Mouse (Mus musculus) spleen, adult 2 months (tissue): ENCODE measurements at regions not wholly inside any gene's neighbourhood (a gene's known extent, or its start where the extent isn't known, plus 50 kb on each side); places are given as distances from the start of the nearest gene placed in this dataset.

Experiments used
- DNase-seq, 2 experiments: peaks; one replicate each; pipeline versions ENCODE4 v3.0.0 to v3.0.0-alpha.2; 2012 to 2021; ENCODE audit warnings: low spot score in 2 of 2, low read depth in 1 of 2
- H3K27ac ChIP-seq: fragments of 200-500 bp; 2 replicates; pipeline ENCODE4 v1.5.1; 2012; ENCODE audit warnings: low read length, inconsistent platforms; ENCODE audit not compliant: insufficient read depth
- H3K27me3 ChIP-seq: fragments of 200-500 bp; 2 replicates; pipeline ENCODE4 v1.6.1; 2012; ENCODE audit warnings: mild to moderate bottlenecking, moderate library complexity, low read length, inconsistent platforms; ENCODE audit not compliant: control insufficient read depth, insufficient read depth
- H3K36me3 ChIP-seq: fragments of 200-500 bp; 2 replicates; pipeline ENCODE4 v1.6.1; 2012; ENCODE audit warnings: mild to moderate bottlenecking, low read length, inconsistent platforms; ENCODE audit not compliant: control insufficient read depth, insufficient read depth
- H3K4me1 ChIP-seq: fragments of 200-500 bp; 2 replicates; pipeline ENCODE4 v1.6.1; 2011; ENCODE audit warnings: inconsistent platforms; ENCODE audit not compliant: control insufficient read depth, insufficient read depth, insufficient read length
- H3K4me3 ChIP-seq: fragments of 200-500 bp; 2 replicates; pipeline ENCODE4 v1.5.1; 2011; ENCODE audit warnings: mild to moderate bottlenecking, inconsistent platforms; ENCODE audit not compliant: insufficient read depth, insufficient read length; ENCODE audit errors: extremely low read depth
- CTCF ChIP-seq: fragments of 200-500 bp; IDR thresholded peaks from 2 replicates; pipeline ENCODE4 v1.5.1; 2011; ENCODE audit warnings: mild to moderate bottlenecking, inconsistent platforms; ENCODE audit not compliant: insufficient read depth, insufficient read length, insufficient replicate concordance; ENCODE audit errors: extremely low read depth
- POLR2A ChIP-seq: fragments of 200-500 bp; IDR thresholded peaks from 2 replicates; pipeline ENCODE4 v1.6.1; 2011; ENCODE audit warnings: low read depth, low read length, inconsistent platforms
- WGBS: fragments of 180-500 bp; shearing (Covaris S2); methylation state at CpG from one replicate; pipeline ENCODE4 v1.1.7; 2018; 5-methylcytosine and 5-hydroxymethylcytosine counted together

- Histone ChIP-seq H3K27me3 (no peaks in the 10 kb centered on the region), H3K4me1 (no peaks in the 10 kb centered on the region), H3K27ac (no peak overlapping the region), H3K4me3 (no peak overlapping the region), H3K36me3 (no peaks in the 10 kb centered on the region)
- DNase-seq = no peak
- WGBS = 28% methylated on average over 6 of the region's 6 CpGs
- TF ChIP-seq POLR2A (no peak), CTCF (no peak)
These were observed 79.4 kb upstream of the Lhx1 start for GRCm38 (mm10) chr11:84604781-84605180.

GRCm38 (mm10) chr11:84599267-84599841 is 74.0 kb upstream of the Lhx1 start:
- Histone ChIP-seq H3K27me3 (no peaks in the 10 kb centered on the region), H3K27ac (no peak overlapping the region), H3K4me1 (no peaks in the 10 kb centered on the region), H3K4me3 (no peak overlapping the region), H3K36me3 (no peaks in the 10 kb centered on the region)
- no peak for TF ChIP-seq POLR2A
- no peak for TF ChIP-seq CTCF
- 68% methylated on average over 15 of the region's 15 CpGs for WGBS
- no peak for DNase-seq

- Histone ChIP-seq H3K4me1 (no peaks in the 10 kb centered on the region), H3K27me3 (no peaks in the 10 kb centered on the region), H3K36me3 (no peaks in the 10 kb centered on the region), H3K4me3 (no peak overlapping the region), H3K27ac (no peak overlapping the region; the same call in 1 of the 2 replicates)
- no peak for DNase-seq
- 63% methylated on average over 9 of the region's 9 CpGs for WGBS
- TF ChIP-seq CTCF (no peak), POLR2A (no peak)
These were observed 72.4 kb upstream of the Lhx1 start for GRCm38 (mm10) chr11:84597572-84598295.

- no peaks in the 10 kb centered on the region for H3K36me3 ChIP-seq
- H3K4me3 ChIP-seq = no peak overlapping the region
- no peaks in the 10 kb centered on the region for H3K4me1 ChIP-seq
- DNase-seq = no peak
- H3K27ac ChIP-seq = no peak overlapping the region
- TF ChIP-seq POLR2A (no peak), CTCF (no peak)
- H3K27me3 ChIP-seq = no peaks in the 10 kb centered on the region
- 27% methylated on average over 6 of the region's 6 CpGs for WGBS
These were observed 67.5 kb upstream of the Lhx1 start for GRCm38 (mm10) chr11:84592715-84593339.

GRCm38 (mm10) chr11:84587107-84587506 is 61.8 kb upstream of the Lhx1 start:
- TF ChIP-seq POLR2A = no peak
- no peak for TF ChIP-seq CTCF
- no peak overlapping the region for H3K27ac ChIP-seq
- WGBS = 55% methylated on average over 14 of the region's 14 CpGs
- no peaks in the 10 kb centered on the region for H3K4me1 ChIP-seq
- no peaks in the 10 kb centered on the region for H3K36me3 ChIP-seq
- no peak for DNase-seq
- no peaks in the 10 kb centered on the region for H3K27me3 ChIP-seq
- H3K4me3 ChIP-seq = no peak overlapping the region

GRCm38 (mm10) chr11:84585626-84586025 is 60.3 kb upstream of the Lhx1 start:
- Histone ChIP-seq H3K27me3 (no peaks in the 10 kb centered on the region), H3K27ac (no peak overlapping the region)

More at GRCm38 (mm10) chr11:84585626-84586025, 60.3 kb upstream of the Lhx1 start:
- Histone ChIP-seq H3K36me3 (no peaks in the 10 kb centered on the region), H3K4me3 (no peak overlapping the region), H3K4me1 (no peaks in the 10 kb centered on the region)
- WGBS = 71% methylated on average over 3 of the region's 3 CpGs
- TF ChIP-seq POLR2A (no peak), CTCF (no peak)
- DNase-seq = no peak
